Mouse (Mus musculus) mature B cell (primary cell): ENCODE data around the gene Ppme1.

Source experiments
- in situ Hi-C: fragments of 300-500 bp; cut with MboI; formaldehyde crosslinking; loops from 2 replicates; pipeline ENCODE4 v1.14.3; 2019

Ppme1 gene

DNA sequence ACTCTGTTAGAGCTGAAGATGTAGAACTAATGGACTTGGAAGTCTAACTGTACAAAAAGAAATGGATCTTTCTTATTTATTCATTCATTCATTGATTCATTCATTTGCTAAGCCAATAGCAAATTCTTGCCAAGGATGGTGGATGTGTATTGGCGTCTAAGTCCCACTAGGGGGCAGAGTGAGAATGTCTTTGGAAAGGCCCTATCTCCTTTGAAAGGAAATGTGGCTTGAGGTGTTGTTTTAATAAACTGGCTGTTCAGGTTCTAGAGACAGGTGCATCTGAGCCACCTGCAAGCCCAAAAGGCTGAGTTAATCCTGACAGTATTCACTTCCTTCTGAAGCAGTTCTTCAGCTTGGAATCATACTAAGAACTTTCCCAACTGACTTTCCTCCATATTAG lies 92.3 kb downstream of the Ppme1 start:
- in situ Hi-C loops, result no loop called here
